Mouse (Mus musculus) left cerebral cortex, postnatal 36 days (tissue): Measurements from ENCODE around the gene Etv4. TPM values are rescaled to one million over a fixed set of nuclear protein-coding genes. Genes with fewer than 3 reads are reported as not detected.

Experiments used
- DNase-seq, 2 experiments: peaks; one replicate each; pipeline ENCODE4 v3.0.0; 2021 to 2022; ENCODE audit warnings: low spot score in 2 of 2, mixed read lengths in 1 of 2
- intact Hi-C: fragments of 180-260 bp; cut with DNase I; formaldehyde crosslinking; loops from one replicate; pipeline ENCODE4 v1.15.1; 2025
- total RNA-seq, 2 experiments: library from RNA; stranded (reverse); gene quantifications; 2 replicates each; pipeline ENCODE4 v1.2.3; 2021

The Etv4 gene
- total RNA-seq, 2 experiments from 2014 or later: 13.9 to 20.3 TPM

GRCm38 (mm10) chr11:101732518-101733440 lies 52.4 kb downstream of the Etv4 start, which contains the start of gene Dhx8:
Dhx8 (plus strand) TSS chr11:101732919.
- intact Hi-C loops: loop anchor here (1.0 to 5.0 kb wide), 2 partner anchors 40 to 74 kb away; no protein-coding TSS in a partner anchor
- peak; percentile 97 to 98 for DNase-seq

GRCm38 (mm10) chr11:101729308-101729707 lies 55.9 kb downstream of the Etv4 start:
- no peak for DNase-seq
- intact Hi-C loops: no loop called here

DNA sequence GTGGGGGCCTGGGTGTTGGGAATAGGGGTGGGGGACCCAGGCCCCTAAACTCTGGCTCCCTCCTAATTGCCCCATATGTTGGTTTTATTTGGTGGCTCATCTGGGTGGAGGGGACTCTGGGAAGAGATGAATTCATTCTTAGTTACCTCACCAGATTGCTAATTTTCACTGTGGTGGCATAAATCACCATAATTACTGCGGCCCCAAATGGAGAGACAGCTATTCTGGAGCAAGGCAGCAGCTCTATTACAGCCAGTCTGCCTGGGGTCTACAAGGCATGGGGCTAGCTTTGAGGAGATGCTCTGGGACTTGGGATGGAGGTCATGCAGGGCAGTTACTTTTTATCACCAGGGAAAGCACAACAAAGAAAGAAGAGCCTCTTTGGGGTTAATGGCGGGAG lies 58.4 kb downstream of the Etv4 start:
- intact Hi-C loops: no loop called here
- no peak for DNase-seq

DNA sequence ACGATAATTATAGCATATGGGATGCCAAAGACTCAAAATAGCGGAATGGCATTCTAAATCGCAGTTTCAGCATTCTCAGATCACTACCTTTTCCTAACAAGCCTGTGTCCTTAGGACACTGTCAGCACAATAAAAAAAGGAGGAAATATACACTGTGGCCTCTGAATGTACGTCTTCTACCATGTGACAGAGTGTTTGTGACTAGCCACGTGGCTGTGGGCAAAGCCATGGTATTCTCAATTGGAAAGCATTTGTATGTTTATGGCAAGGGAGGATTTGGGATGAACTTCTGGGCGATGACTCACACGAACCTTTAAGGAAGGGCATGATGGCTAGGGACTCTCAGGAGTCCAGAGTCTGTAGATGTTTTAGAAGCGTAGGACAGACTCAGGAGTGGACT lies 60.1 kb downstream of the Etv4 start:
- DNase-seq: no peak
- intact Hi-C loops: no loop called here

DNA sequence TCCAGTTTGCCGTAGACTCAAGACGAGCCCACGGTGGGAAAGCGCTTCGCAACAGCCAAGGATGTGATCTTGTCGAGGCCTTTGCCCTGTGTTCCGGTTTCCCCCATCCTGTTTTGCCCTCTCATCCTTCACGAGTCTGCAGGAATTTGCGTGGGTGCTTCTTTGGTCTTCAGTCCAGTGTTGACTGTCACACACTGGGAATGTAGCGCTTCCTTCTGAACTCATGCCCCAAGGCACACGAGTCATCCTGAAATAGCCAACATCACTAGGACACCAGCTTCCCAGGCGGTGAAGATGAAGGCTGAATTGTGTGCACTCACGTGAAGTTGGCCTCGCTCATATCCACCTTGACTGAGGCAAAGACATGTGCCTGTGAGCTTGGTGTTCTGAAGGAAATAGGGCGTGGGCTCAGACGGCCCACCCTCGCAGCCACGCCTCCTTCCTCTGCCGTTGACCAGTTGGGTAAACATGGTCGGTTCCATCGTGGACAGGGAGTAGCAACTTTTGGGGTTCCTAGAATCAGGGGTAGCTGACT lies 65.1 kb downstream of the Etv4 start:
- DNase-seq: no peak
- intact Hi-C loops: no loop called here

Other genes starting within 250 kb of the Etv4 start
- gene Brca1, start 233.4 kb downstream of the Etv4 start, total RNA-seq: 1 to 10 TPM in 1 of 2 experiments, under 1 TPM in 1; 0.96 to 1.0 TPM
- gene Nbr1, start 233.2 kb downstream of the Etv4 start, total RNA-seq: 100 to 1,000 TPM; 131 to 145 TPM
- gene Tmem106a, start 203.1 kb downstream of the Etv4 start, total RNA-seq: 1 to 10 TPM; 1.2 to 1.6 TPM
- not detected for gene Gm11634, start 186.1 kb downstream of the Etv4 start, total RNA-seq
- 1 to 10 TPM; 6.0 to 6.5 TPM for gene Rdm1, start 158.2 kb downstream of the Etv4 start, total RNA-seq
- 10 to 100 TPM; 18.3 to 38.8 TPM for gene Arl4d, start 119.8 kb downstream of the Etv4 start, total RNA-seq
- gene Dhx8, start 52.5 kb downstream of the Etv4 start, total RNA-seq: 10 to 100 TPM; 34.1 to 37.4 TPM
- gene Meox1, start 109.0 kb upstream of the Etv4 start, total RNA-seq: under 1 TPM; 0.34 to 0.49 TPM
- under 1 TPM in 1 of 2 experiments, not detected in 1; 0.15 TPM for gene Sost, start 181.6 kb upstream of the Etv4 start, total RNA-seq
- gene Cfap97d1, start 198.9 kb upstream of the Etv4 start, total RNA-seq: not detected
- 100 to 1,000 TPM; 201 to 252 TPM for gene Dusp3, start 201.6 kb upstream of the Etv4 start, total RNA-seq
- 10 to 100 TPM; 69.0 to 85.2 TPM for gene Mpp3, start 243.1 kb upstream of the Etv4 start, total RNA-seq